Mouse (Mus musculus) ES-Bruce4 (cell line): ENCODE results near the gene Clstn3.

ENCODE experiments used
- CTCF ChIP-seq: IDR thresholded peaks from one replicate; pipeline ENCODE4 v1.8.1; 2011; ENCODE audit warnings: low read depth, low read length
- EP300 ChIP-seq: IDR thresholded peaks from 2 replicates; pipeline ENCODE4 v1.6.1; 2011; ENCODE audit warnings: low read depth, low read length; ENCODE audit not compliant: insufficient read depth
- POLR2A ChIP-seq: IDR thresholded peaks from one replicate; pipeline ENCODE4 v1.8.1; 2011; ENCODE audit warnings: low read length; ENCODE audit not compliant: insufficient read depth

- TF ChIP-seq POLR2A (no peak), EP300 (no peak), CTCF (no peak)
These were observed 50.3 kb downstream of the Clstn3 start for GRCm38 (mm10) chr6:124414150-124414926.
